Comparison of ENCODE assay signal across 8 mouse cellular contexts in genomic region chr11:75653781-75654470, GRCm38 (mm10). TPM values are rescaled to one million over a fixed set of nuclear protein-coding genes. Genes with fewer than 3 reads are reported as not detected.
DNase-seq lines count a peak whose midpoint lies in the region; ATAC-seq lines count a peak whose summit lies in the region.

No protein-coding gene starts in this region.

- peaks cover 47% of the 10 kb centered on the region for H3K27me3 ChIP-seq in neural tube, embryonic 13.5 days

- H3K9ac ChIP-seq in neural tube, embryonic 13.5 days: peak overlapping the region; percentile 68

- H3K27ac ChIP-seq in neural tube, embryonic 13.5 days (replicated peaks): 0 out of 2 replicates have a peak overlapping the region, but pooled peaks have one; percentile 33

- H3K4me3 ChIP-seq in neural tube, embryonic 13.5 days: peak overlapping the region; percentile 46

- peak; percentile 47 for ATAC-seq in neural tube, embryonic 13.5 days (ENCODE audit: low read depth)

- peak overlapping the region; percentile 97 for H3K4me2 ChIP-seq in neural tube, embryonic 13.5 days

- no peaks in the 10 kb centered on the region for H3K36me3 ChIP-seq in neural tube, embryonic 13.5 days

- peaks cover 55% of the 10 kb centered on the region for H3K4me1 ChIP-seq in neural tube, embryonic 13.5 days (replicated peaks)

- peak; percentile 92 for DNase-seq in B cell, adult 2 months
- DNase-seq in adrenal gland, postnatal 10 days: peak; percentile 87
- DNase-seq in embryo, embryonic 9.5 days (ENCODE audit: extremely low spot score): peak; percentile 92
- DNase-seq in heart, adult 9 months (ENCODE audit: low spot score in 2 of 2): peak; percentile 84 to 88
- DNase-seq in kidney, adult 9 months: peak; percentile 95
- peak; percentile 95 to 96 for DNase-seq in lung, adult 18-20 months
- peak; percentile 58 to 73 for DNase-seq in thymus, adult 18-20 months

- under 1% methylated on average over 43 of the region's 45 CpGs for WGBS in neural tube, embryonic 13.5 days

- H3K9me3 ChIP-seq in neural tube, embryonic 13.5 days: no peaks in the 10 kb centered on the region

RNA-seq across cellular contexts. Expression of gene Myo1c, which starts 3.6 kb away (rescaled TPM):
- 100 to 1,000 TPM; 128 to 132 TPM for total RNA-seq in adrenal gland, postnatal 10 days (2021)
- 10.7 and 12.9 TPM in 2 replicates for polyA plus RNA-seq in neural tube, embryonic 13.5 days (2015; fragmentation: Nextera tagmentation; extraction: Ambion mirVana)

RNA-seq across cellular contexts. Expression of gene Inpp5k, which starts 23.1 kb away (rescaled TPM):
- total RNA-seq in adrenal gland, postnatal 10 days (2021): 10 to 100 TPM; 30.7 to 43.0 TPM
- 39.9 and 42.8 TPM in 2 replicates for polyA plus RNA-seq in neural tube, embryonic 13.5 days (2015; fragmentation: Nextera tagmentation; extraction: Ambion mirVana)

RNA-seq across cellular contexts. Expression of gene Crk, which starts 25.1 kb away (rescaled TPM):
- total RNA-seq in adrenal gland, postnatal 10 days (2021): 10 to 100 TPM; 93.2 to 96.5 TPM
- polyA plus RNA-seq in neural tube, embryonic 13.5 days (2015; fragmentation: Nextera tagmentation; extraction: Ambion mirVana): 120 and 133 TPM in 2 replicates

Comparison
In these comparisons a context has a peak if more than half of its experiments do, and no peak if none do; other contexts are left out.
1. Peak in every context shown above with its lines: DNase-seq, ATAC-seq, H3K4me3 ChIP-seq and H3K27ac ChIP-seq.